Mouse (Mus musculus) olfactory bulb, adult 2 months (tissue): Measurements from ENCODE around the gene Ndufs5. TPM values are rescaled to one million over a fixed set of nuclear protein-coding genes. Genes with fewer than 3 reads are reported as not detected.

Experiments
- H3K27ac ChIP-seq: fragments of 200-500 bp; 2 replicates; pipeline ENCODE4 v1.5.1; 2012; ENCODE audit warnings: low read depth, low read length; ENCODE audit not compliant: insufficient read depth
- H3K4me1 ChIP-seq: fragments of 200-500 bp; 2 replicates; pipeline ENCODE4 v1.6.1; 2012; ENCODE audit warnings: low read length; ENCODE audit not compliant: control insufficient read depth, insufficient read depth
- H3K4me3 ChIP-seq: fragments of 200-500 bp; 2 replicates; pipeline ENCODE4 v1.5.1; 2012; ENCODE audit warnings: mild to moderate bottlenecking, low read depth, low read length, moderate library complexity; ENCODE audit not compliant: insufficient read depth
- CTCF ChIP-seq: fragments of 200-500 bp; IDR thresholded peaks from 2 replicates; pipeline ENCODE4 v1.5.1; 2012; ENCODE audit warnings: low read depth, mild to moderate bottlenecking, low read length, moderate library complexity; ENCODE audit not compliant: insufficient read depth
- POLR2A ChIP-seq: fragments of 200-500 bp; IDR thresholded peaks from 2 replicates; pipeline ENCODE4 v1.6.1; 2012; ENCODE audit warnings: mild to moderate bottlenecking, low read depth, low read length, moderate library complexity; ENCODE audit not compliant: insufficient read depth
- WGBS: fragments of 180-500 bp; shearing (Covaris S2); methylation state at CpG from one replicate; pipeline ENCODE4 v1.1.7; 2018; 5-methylcytosine and 5-hydroxymethylcytosine counted together
- polyA plus RNA-seq: library from polyadenylated mRNA; stranded (reverse); fragments of >200 nt; gene quantifications from 2 replicates; pipeline ENCODE4 v1.2.4, GENCODE M21; 2012; ENCODE audit warnings: low replicate concordance; ENCODE audit not compliant: missing spikeins, insufficient read depth, insufficient read length

Gene Ndufs5
- polyA plus RNA-seq, 1 experiment = not detected

DNA sequence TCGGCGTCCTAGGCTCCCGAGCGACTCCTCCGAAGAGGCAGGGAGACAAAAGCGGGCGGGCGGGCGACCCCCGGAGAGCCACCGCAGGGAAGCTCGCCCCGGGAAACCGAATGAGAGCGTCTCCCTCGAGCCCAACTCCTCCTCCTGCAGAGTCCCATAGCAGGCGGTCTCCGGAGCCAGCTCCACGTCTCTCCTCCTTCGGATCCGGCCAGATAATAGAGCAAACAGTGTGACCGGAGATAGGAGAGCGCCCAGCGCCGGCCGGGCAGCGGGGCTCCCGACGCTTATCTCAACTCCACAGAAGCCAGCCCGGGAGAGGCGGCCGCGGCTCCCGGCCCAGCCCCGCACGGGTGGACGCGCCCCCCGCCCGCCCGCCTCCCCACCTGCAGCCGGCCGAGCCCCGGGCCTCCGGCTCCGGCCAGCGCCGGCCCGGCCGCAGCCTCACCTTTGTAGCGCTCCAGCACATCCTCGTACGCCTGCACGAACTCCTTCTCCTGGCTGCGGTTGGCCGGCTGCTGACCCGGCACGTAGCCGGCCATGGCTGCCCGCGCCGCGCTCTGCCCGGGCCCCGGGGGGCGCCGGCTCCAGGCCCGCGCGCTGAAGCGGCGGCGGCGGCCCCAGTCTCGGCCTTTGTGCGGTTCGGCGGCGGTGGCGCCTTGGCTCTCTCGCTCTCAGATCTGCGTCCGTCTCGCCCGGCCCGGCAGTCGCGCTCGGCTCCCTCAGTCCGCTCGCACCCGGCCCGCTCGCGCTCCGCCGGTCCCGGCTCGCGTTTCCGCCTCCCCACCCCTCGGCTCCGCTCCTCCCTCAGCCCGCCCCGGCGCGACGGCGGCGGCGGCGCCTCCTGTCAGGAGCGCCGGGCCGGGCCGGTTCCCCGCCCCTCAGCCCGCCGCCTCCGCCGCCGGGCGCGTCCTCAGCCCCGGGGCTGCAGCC, 53.7 kb downstream of the Ndufs5 start:
- H3K27ac ChIP-seq = peak overlapping the region; percentile 74
- peak overlapping the region; percentile 92 for H3K4me3 ChIP-seq
- under 1% methylated on average over 120 of the region's 125 CpGs for WGBS
- H3K4me1 ChIP-seq = peaks cover 20% of the 10 kb centered on the region
- TF ChIP-seq POLR2A (no peak), CTCF (no peak)

DNA sequence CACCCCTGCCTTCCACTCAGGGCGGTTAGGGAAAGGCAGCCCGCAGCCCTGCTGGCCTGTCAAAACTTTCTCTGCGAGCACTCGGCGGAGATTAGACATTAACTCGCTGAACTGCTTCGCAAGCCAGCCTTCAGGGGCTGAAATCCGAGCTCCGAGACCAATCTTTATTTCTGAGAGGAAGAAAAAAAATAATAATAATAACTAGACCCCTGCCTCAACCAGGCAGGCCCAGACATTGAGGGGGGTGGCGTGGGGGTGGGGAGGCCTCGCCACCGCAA, 54.4 kb downstream of the Ndufs5 start:
- Histone ChIP-seq H3K4me3 (peak overlapping the region; percentile 92), H3K27ac (no peak overlapping the region), H3K4me1 (peaks cover 20% of the 10 kb centered on the region)
- 2% methylated on average over 12 of the region's 12 CpGs for WGBS
- no peak for TF ChIP-seq POLR2A
- no peak for TF ChIP-seq CTCF

DNA sequence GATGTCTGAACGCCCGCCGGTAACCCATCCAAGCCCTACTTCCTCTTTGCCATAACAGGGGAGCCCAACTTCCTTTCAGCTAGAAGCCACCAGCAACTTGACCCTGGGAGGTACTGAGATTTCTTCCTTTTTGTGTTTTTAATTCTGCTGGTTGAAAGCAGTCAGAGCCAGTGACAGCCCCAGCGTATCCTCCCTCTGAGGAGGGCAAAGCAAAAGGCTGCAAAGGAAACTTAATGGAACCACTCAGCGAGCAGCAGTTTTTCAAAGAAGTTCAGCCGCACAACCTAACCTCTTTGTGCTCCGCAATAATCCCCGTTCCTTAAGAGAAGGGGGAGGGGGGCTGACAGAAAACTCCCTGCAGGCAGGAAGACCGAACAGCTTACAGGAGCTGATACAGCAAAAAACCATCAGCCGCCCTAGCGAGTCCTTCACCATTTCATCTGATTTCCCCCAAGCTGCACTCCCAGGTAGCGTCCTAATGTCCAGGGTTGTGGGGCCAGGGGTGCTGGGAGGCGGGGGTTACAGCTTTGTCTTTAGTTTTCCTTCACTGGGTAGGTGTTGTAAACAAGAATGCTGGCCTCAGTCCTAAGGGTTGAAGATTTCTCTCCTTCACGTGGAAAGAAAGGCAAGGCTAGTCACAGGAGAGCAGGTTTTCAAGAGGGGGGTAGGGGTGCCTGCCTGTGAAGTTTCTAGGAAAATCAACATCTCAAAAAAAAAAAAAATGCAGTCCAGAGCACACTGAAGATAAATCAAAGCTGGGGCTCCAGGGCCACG, 54.9 kb downstream of the Ndufs5 start:
- 31% methylated on average over 15 of the region's 15 CpGs for WGBS
- no peak for TF ChIP-seq POLR2A
- no peak for TF ChIP-seq CTCF
- Histone ChIP-seq H3K27ac (no peak overlapping the region), H3K4me3 (peak overlapping the region; percentile 92), H3K4me1 (peaks cover 20% of the 10 kb centered on the region)

Other genes with a start within 250 kb of the Ndufs5 start
- 258 and 508 TPM in 2 replicates for gene Macf1, start 33.8 kb downstream of the Ndufs5 start, polyA plus RNA-seq
- not detected in 2 replicates for gene Akirin1, start 32.1 kb upstream of the Ndufs5 start, polyA plus RNA-seq
- gene Rhbdl2, start 69.7 kb upstream of the Ndufs5 start, polyA plus RNA-seq = not detected in 2 replicates
- not detected in 2 replicates for gene 4933427I04Rik, start 141.5 kb upstream of the Ndufs5 start, polyA plus RNA-seq
- not detected in 2 replicates for gene Mycbp, start 186.6 kb upstream of the Ndufs5 start, polyA plus RNA-seq
- gene Rragc, start 199.2 kb upstream of the Ndufs5 start, polyA plus RNA-seq = 118 TPM in 1 of 2 replicates, not detected in the other
- not detected in 2 replicates for gene 4930535I16Rik, start 199.8 kb upstream of the Ndufs5 start, polyA plus RNA-seq